Mouse (Mus musculus) midbrain, embryonic 11.5 days (tissue): ENCODE measurements at regions not wholly inside any gene's neighbourhood (a gene's known extent, or its start where the extent isn't known, plus 50 kb on each side); places are given as distances from the start of the nearest gene placed in this dataset.

Source experiments
- ATAC-seq: fragments of 200-750 bp; cut with Nextera tagmentation; 2 replicates; pipeline ENCODE4 v1.8.0; 2017; ENCODE audit warnings: moderate TSS enrichment, moderate library complexity; ENCODE audit not compliant: low FRiP score
- DNase-seq: peaks from one replicate; pipeline ENCODE4 v3.0.0; 2015; ENCODE audit warnings: low spot score; ENCODE audit errors: missing footprints
- H3K27ac ChIP-seq: fragments of 300-500 bp; sonication (generic); 2 replicates; pipeline ENCODE4 v1.5.1; 2014; ENCODE audit warnings: low read depth, low read length
- H3K27me3 ChIP-seq: fragments of 300-500 bp; sonication (generic); 2 replicates; pipeline ENCODE4 v1.6.1; 2014; ENCODE audit warnings: mild to moderate bottlenecking, low read length, moderate library complexity, mixed read lengths; ENCODE audit not compliant: control insufficient read depth, insufficient read depth
- H3K36me3 ChIP-seq: fragments of 300-500 bp; sonication (generic); 2 replicates; pipeline ENCODE4 v1.6.1; 2014; ENCODE audit warnings: mild to moderate bottlenecking, low read length, moderate library complexity, mixed read lengths; ENCODE audit not compliant: control insufficient read depth, insufficient read depth
- H3K4me1 ChIP-seq: fragments of 300-500 bp; sonication (generic); 2 replicates; pipeline ENCODE4 v1.6.1; 2014; ENCODE audit warnings: low read length; ENCODE audit not compliant: control insufficient read depth, insufficient read depth
- H3K4me2 ChIP-seq: fragments of 300-500 bp; sonication (generic); 2 replicates; pipeline ENCODE4 v1.6.1; 2014; ENCODE audit warnings: mild to moderate bottlenecking, moderate library complexity
- H3K4me3 ChIP-seq: fragments of 300-500 bp; sonication (generic); 2 replicates; pipeline ENCODE4 v1.5.1; 2014; ENCODE audit warnings: low read depth, low read length
- H3K9ac ChIP-seq: fragments of 300-500 bp; sonication (generic); 2 replicates; pipeline ENCODE4 v1.6.1; 2014; ENCODE audit warnings: low read length
- H3K9me3 ChIP-seq: fragments of 300-500 bp; sonication (generic); 2 replicates; pipeline ENCODE4 v1.6.1; 2016; ENCODE audit warnings: low read length; ENCODE audit not compliant: control insufficient read depth
- WGBS: fragments of 180-500 bp; shearing (Covaris S2); extraction: QIAGEN DNeasy Blood & Tissue Kit; methylation state at CpG from one replicate; pipeline ENCODE4 v1.1.7; 2014; 5-methylcytosine and 5-hydroxymethylcytosine counted together

- Histone ChIP-seq H3K9me3 (no peaks in the 10 kb centered on the region), H3K36me3 (no peaks in the 10 kb centered on the region), H3K4me2 (no peak overlapping the region), H3K4me1 (no peaks in the 10 kb centered on the region), H3K27ac (no peak overlapping the region), H3K9ac (no peak overlapping the region), H3K4me3 (no peak overlapping the region), H3K27me3 (no peaks in the 10 kb centered on the region)
- ATAC-seq, result no peak
- WGBS, result 74% methylated on average over 5 of the region's 5 CpGs
- no peak for DNase-seq
Observed at GRCm38 (mm10) chr11:91098186-91098585, 410.0 kb upstream of the Tom1l1 start.

GRCm38 (mm10) chr11:91097552-91097951 is 409.4 kb upstream of the Tom1l1 start:
- Histone ChIP-seq H3K4me3 (no peak overlapping the region), H3K36me3 (no peaks in the 10 kb centered on the region), H3K4me2 (no peak overlapping the region), H3K4me1 (no peaks in the 10 kb centered on the region), H3K27ac (no peak overlapping the region), H3K9ac (no peak overlapping the region), H3K27me3 (no peaks in the 10 kb centered on the region), H3K9me3 (no peaks in the 10 kb centered on the region)
- ATAC-seq (no peak), DNase-seq (no peak)
- WGBS, result 66% methylated on average over 3 of the region's 3 CpGs

- Histone ChIP-seq H3K4me1 (no peaks in the 10 kb centered on the region), H3K9ac (no peak overlapping the region), H3K4me3 (no peak overlapping the region), H3K27me3 (no peaks in the 10 kb centered on the region), H3K36me3 (no peaks in the 10 kb centered on the region), H3K4me2 (no peak overlapping the region), H3K9me3 (no peaks in the 10 kb centered on the region), H3K27ac (no peak overlapping the region)
- 81% methylated on average over 12 of the region's 12 CpGs for WGBS
- ATAC-seq (no peak), DNase-seq (no peak)
Observed at GRCm38 (mm10) chr11:91096000-91096652, 408.0 kb upstream of the Tom1l1 start.

- Histone ChIP-seq H3K9ac (no peak overlapping the region), H3K27me3 (no peaks in the 10 kb centered on the region), H3K4me3 (no peak overlapping the region), H3K27ac (no peak overlapping the region), H3K4me2 (no peak overlapping the region), H3K9me3 (no peaks in the 10 kb centered on the region), H3K36me3 (no peaks in the 10 kb centered on the region), H3K4me1 (no peaks in the 10 kb centered on the region)
- no peak for DNase-seq
- ATAC-seq, result no peak
- 77% methylated on average over 6 of the region's 6 CpGs for WGBS
Observed at GRCm38 (mm10) chr11:91065365-91065764, 377.2 kb upstream of the Tom1l1 start.

GRCm38 (mm10) chr11:91056966-91057597 is 368.9 kb upstream of the Tom1l1 start:
- no peak overlapping the region for H3K4me3 ChIP-seq
- H3K27ac ChIP-seq, result no peak overlapping the region
- 54% methylated on average over 9 of the region's 9 CpGs for WGBS
- H3K36me3 ChIP-seq, result no peaks in the 10 kb centered on the region
- DNase-seq, result no peak
- no peak overlapping the region for H3K4me2 ChIP-seq
- H3K9ac ChIP-seq, result no peak overlapping the region
- no peaks in the 10 kb centered on the region for H3K4me1 ChIP-seq
- H3K9me3 ChIP-seq, result no peaks in the 10 kb centered on the region
- ATAC-seq, result no peak
- no peaks in the 10 kb centered on the region for H3K27me3 ChIP-seq

GRCm38 (mm10) chr11:91053321-91053720 is 365.2 kb upstream of the Tom1l1 start:
- Histone ChIP-seq H3K4me2 (no peak overlapping the region), H3K4me3 (no peak overlapping the region), H3K9ac (no peak overlapping the region), H3K27me3 (no peaks in the 10 kb centered on the region), H3K27ac (no peak overlapping the region), H3K4me1 (no peaks in the 10 kb centered on the region; the same call in 1 of the 2 replicates), H3K36me3 (no peaks in the 10 kb centered on the region), H3K9me3 (no peaks in the 10 kb centered on the region)
- DNase-seq, result no peak
- WGBS, result 87% methylated on average over 2 of the region's 2 CpGs
- ATAC-seq, result no peak

GRCm38 (mm10) chr11:91051646-91052045 is 363.5 kb upstream of the Tom1l1 start:
- H3K36me3 ChIP-seq, result no peaks in the 10 kb centered on the region
- no peaks in the 10 kb centered on the region for H3K9me3 ChIP-seq
- WGBS, result 37% methylated on average over 3 of the region's 3 CpGs
- H3K4me1 ChIP-seq, result no peaks in the 10 kb centered on the region; the same call in 1 of the 2 replicates
- H3K4me2 ChIP-seq, result no peak overlapping the region
- H3K27ac ChIP-seq, result no peak overlapping the region
- no peak overlapping the region for H3K9ac ChIP-seq
- ATAC-seq (0 out of 2 replicates have a peak, but pooled peaks have one; percentile 40), DNase-seq (no peak)
- H3K27me3 ChIP-seq, result no peaks in the 10 kb centered on the region
- H3K4me3 ChIP-seq, result no peak overlapping the region

- WGBS, result 84% methylated on average over 3 of the region's 3 CpGs
- no peak for ATAC-seq
- no peak overlapping the region for H3K27ac ChIP-seq
- H3K27me3 ChIP-seq, result no peaks in the 10 kb centered on the region
- no peak overlapping the region for H3K4me3 ChIP-seq
- no peaks in the 10 kb centered on the region for H3K4me1 ChIP-seq
- no peaks in the 10 kb centered on the region for H3K36me3 ChIP-seq
- H3K9ac ChIP-seq, result no peak overlapping the region
- H3K9me3 ChIP-seq, result no peaks in the 10 kb centered on the region
- DNase-seq, result no peak
- no peak overlapping the region for H3K4me2 ChIP-seq
Observed at GRCm38 (mm10) chr11:91041486-91041885, 353.3 kb upstream of the Tom1l1 start.
